Mouse (Mus musculus) thymus, adult 2 months (tissue): ENCODE results near the gene Wfdc21.

ENCODE experiments used
- CTCF ChIP-seq: fragments of 200-500 bp; IDR thresholded peaks from 2 replicates; pipeline ENCODE4 v1.5.1; 2012; ENCODE audit warnings: mild to moderate bottlenecking, control low read depth, low read length, moderate library complexity, borderline replicate concordance; ENCODE audit not compliant: control insufficient read depth, poor library complexity, insufficient read depth; ENCODE audit errors: extremely low read depth
- POLR2A ChIP-seq: fragments of 200-500 bp; IDR thresholded peaks from 2 replicates; pipeline ENCODE4 v1.6.1; 2012; ENCODE audit warnings: mild to moderate bottlenecking, low read length, control low read depth, moderate library complexity; ENCODE audit not compliant: control insufficient read depth, poor library complexity, insufficient read depth; ENCODE audit errors: extremely low read depth

DNA sequence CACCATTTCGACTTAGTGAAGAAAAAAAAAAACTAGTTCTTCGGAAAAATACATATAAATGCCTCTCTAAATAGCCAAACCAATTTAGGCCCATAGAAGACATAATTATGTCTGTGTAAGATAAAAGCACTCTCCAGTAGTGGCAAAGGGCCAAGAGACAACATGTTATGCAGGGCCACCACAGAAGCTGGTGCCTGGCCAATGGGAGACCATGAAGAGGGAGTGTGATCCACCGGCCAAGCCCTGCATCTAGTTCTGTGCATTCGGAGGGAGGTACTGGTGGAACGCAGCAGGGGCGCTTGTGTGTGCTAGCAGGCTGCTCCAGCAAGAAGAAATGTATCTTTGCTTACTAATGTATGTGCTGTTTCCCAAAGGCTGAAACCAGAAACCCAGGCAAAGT lies 49.4 kb downstream of the Wfdc21 start:
- no peak for TF ChIP-seq CTCF
- no peak for TF ChIP-seq POLR2A
